Mouse (Mus musculus) heart, embryonic 12.5 days (tissue): ENCODE measurements around the gene Jdp2. TPM values are rescaled to one million over a fixed set of nuclear protein-coding genes. Genes with fewer than 3 reads are reported as not detected.
"Not testable (repeated sequence)": the region's sequence is repeated elsewhere in the genome, so short reads cannot be mapped to it uniquely, and the experiment has no call there.

Experiments
- ATAC-seq: fragments of 200-750 bp; cut with Nextera tagmentation; 2 replicates; pipeline ENCODE4 v1.8.0; 2017; ENCODE audit warnings: moderate TSS enrichment, moderate library complexity; ENCODE audit not compliant: insufficient number of reproducible peaks, low FRiP score
- H3K27ac ChIP-seq: fragments of 300-500 bp; sonication (generic); 2 replicates; pipeline ENCODE4 v1.5.1; 2016; ENCODE audit warnings: mild to moderate bottlenecking, moderate library complexity; ENCODE audit not compliant: poor library complexity, severe bottlenecking
- H3K27me3 ChIP-seq: fragments of 300-500 bp; sonication (generic); replicated peaks from 2 replicates; pipeline ENCODE4 v1.6.1; 2016; ENCODE audit warnings: mild to moderate bottlenecking, moderate library complexity
- H3K36me3 ChIP-seq: fragments of 300-500 bp; sonication (generic); 2 replicates; pipeline ENCODE4 v1.6.1; 2016; ENCODE audit warnings: mild to moderate bottlenecking, moderate library complexity
- H3K4me1 ChIP-seq: fragments of 300-500 bp; sonication (generic); replicated peaks from 2 replicates; pipeline ENCODE4 v1.6.1; 2016; ENCODE audit warnings: mild to moderate bottlenecking
- H3K4me2 ChIP-seq: fragments of 300-500 bp; sonication (generic); 2 replicates; pipeline ENCODE4 v1.6.1; 2016; ENCODE audit warnings: mild to moderate bottlenecking, moderate library complexity
- H3K4me3 ChIP-seq: fragments of 300-500 bp; sonication (generic); 2 replicates; pipeline ENCODE4 v1.5.1; 2016; ENCODE audit warnings: mild to moderate bottlenecking
- H3K9ac ChIP-seq: fragments of 300-500 bp; sonication (generic); 2 replicates; pipeline ENCODE4 v1.6.1; 2016; ENCODE audit warnings: mild to moderate bottlenecking, moderate library complexity
- H3K9me3 ChIP-seq: fragments of 300-500 bp; sonication (generic); replicated peaks from 2 replicates; pipeline ENCODE4 v1.6.1; 2016; ENCODE audit warnings: mild to moderate bottlenecking, moderate library complexity
- WGBS: fragments of 180-500 bp; shearing (Covaris S2); methylation state at CpG from one replicate; pipeline ENCODE4 v1.1.7; 2016; 5-methylcytosine and 5-hydroxymethylcytosine counted together
- polyA plus RNA-seq: library from polyadenylated mRNA; unstranded; fragments of >200 nt; fragmentation: Nextera tagmentation; extraction: Ambion mirVana; gene quantifications from 2 replicates; pipeline ENCODE4 v1.2.1, GENCODE M21; 2016

Jdp2 gene
- polyA plus RNA-seq, 1 experiment from 2014 or later, result 0.56 TPM

DNA sequence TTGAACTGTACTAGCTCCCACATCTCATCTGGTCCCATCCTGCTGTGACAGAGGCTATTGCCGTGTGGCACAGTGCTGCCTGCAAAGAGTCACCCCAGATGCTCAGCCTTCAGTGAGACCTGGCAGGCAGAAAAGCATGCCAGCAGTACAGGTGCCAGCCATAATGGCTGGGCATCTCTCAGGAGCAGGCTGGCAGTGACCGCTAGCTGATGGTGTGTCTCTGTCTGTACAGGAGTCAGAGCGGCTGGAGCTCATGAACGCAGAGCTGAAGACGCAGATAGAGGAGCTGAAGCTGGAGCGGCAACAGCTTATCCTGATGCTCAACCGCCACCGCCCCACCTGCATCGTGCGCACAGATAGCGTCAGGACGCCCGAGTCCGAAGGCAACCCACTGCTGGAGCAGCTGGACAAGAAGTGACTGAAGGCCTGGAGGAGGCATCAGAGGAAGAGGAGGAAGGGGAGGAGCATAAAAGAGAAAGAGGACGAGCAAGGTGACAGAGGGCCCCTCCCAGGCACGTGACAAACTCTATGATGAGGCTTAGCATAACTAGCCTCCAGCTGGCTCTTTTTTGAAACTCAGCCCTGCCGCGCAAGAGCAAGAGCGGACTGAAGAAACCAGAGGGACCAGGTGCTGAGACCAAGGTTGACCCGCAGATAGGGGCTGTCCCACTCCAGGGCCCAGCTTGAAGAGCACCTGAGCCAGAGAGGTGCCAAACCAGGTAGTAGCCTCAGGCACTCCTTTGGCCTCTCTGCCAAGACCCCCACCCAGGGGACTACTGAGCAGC is 39.9 kb downstream of the Jdp2 start:
- ATAC-seq, result no peak
- H3K36me3 ChIP-seq, result peaks cover 38% of the 10 kb centered on the region
- no peak overlapping the region for H3K4me2 ChIP-seq
- peaks cover 29% of the 10 kb centered on the region for H3K4me1 ChIP-seq
- no peak overlapping the region for H3K9ac ChIP-seq
- 77% methylated on average over 20 of the region's 20 CpGs for WGBS
- no peak overlapping the region for H3K27ac ChIP-seq
- no peaks in the 10 kb centered on the region for H3K9me3 ChIP-seq
- H3K27me3 ChIP-seq, result no peaks in the 10 kb centered on the region
- no peak overlapping the region for H3K4me3 ChIP-seq

DNA sequence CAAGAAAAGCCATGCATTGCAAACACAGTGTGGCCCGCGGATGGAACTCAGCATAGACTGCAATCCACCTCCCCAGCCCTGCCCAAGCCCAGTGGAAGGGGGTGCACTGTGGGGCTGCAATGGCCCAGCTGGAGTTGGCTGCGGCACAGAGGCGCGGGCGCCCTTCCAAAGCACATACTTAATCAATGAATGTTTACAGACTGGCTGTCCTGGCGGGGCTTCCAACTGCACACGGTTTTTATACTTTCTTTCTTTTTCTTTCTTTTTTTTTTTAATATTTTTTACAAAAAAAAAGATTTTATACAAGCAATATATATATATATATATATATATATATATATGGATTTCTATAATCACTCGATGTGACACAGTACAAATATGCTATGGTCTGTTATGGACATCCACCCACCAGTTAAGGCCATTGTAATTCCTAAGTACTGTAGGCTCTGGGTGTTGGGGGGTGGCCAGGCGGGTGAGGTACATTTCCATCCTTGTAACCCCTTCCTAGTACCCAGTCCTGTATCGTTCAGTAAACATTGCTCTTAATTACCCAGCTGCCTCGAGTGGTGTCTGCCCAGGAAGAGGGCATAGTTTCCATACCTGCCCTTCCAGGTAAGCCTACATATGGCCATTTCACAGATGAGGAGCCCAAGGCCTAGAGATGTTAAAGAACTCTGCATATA is 40.6 kb downstream of the Jdp2 start:
- Histone ChIP-seq H3K4me2 (no peak overlapping the region), H3K9ac (no peak overlapping the region), H3K27me3 (no peaks in the 10 kb centered on the region), H3K9me3 (no peaks in the 10 kb centered on the region), H3K4me3 (no peak overlapping the region), H3K27ac (no peak overlapping the region), H3K36me3 (peaks cover 34% of the 10 kb centered on the region), H3K4me1 (peaks cover 29% of the 10 kb centered on the region)
- 84% methylated on average over 12 of the region's 12 CpGs for WGBS
- ATAC-seq, result no peak

DNA sequence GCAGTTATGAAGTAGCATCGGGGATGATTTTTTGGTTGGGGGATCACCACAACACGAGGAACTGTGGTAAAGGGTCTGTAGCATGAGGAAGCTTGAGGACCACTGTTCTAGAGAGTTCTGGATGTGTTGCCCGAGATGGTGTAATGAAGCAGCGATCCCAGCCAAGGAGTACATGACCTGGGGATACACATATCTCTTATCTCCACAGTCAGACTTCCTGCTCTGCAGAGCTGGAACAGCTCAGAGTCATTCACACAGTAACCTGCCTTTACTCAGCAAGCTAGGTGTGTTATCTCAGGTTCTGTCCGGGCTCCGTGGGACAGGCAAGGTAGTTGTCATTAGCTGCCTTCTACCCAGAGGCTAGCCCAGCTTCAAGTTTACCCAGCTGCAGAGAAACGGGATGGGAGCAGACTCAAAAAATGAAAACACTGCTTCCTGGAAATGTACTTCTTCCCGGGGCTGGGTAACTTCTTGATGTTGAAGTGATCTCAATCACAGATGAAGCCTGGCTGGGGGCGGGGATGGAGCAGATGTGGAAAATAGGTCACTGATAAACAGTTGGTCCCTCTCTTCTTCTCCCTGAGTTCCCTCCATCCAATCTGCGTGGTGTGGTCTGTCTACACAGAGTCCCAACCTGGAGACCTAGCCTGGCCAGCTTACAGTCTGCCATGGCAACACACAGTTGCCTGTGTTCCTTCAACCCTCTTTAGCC is 42.2 kb downstream of the Jdp2 start:
- no peak overlapping the region for H3K9ac ChIP-seq
- peaks cover 31% of the 10 kb centered on the region for H3K4me1 ChIP-seq
- peak; percentile 63; the same call in 1 of the 2 replicates for ATAC-seq
- 40% methylated on average over 10 of the region's 10 CpGs for WGBS
- H3K4me2 ChIP-seq, result no peak overlapping the region
- peak overlapping the region; percentile 4; the same call in 1 of the 2 replicates for H3K27ac ChIP-seq
- no peaks in the 10 kb centered on the region for H3K27me3 ChIP-seq
- H3K36me3 ChIP-seq, result peaks cover 27% of the 10 kb centered on the region
- H3K9me3 ChIP-seq, result no peaks in the 10 kb centered on the region
- no peak overlapping the region for H3K4me3 ChIP-seq

DNA sequence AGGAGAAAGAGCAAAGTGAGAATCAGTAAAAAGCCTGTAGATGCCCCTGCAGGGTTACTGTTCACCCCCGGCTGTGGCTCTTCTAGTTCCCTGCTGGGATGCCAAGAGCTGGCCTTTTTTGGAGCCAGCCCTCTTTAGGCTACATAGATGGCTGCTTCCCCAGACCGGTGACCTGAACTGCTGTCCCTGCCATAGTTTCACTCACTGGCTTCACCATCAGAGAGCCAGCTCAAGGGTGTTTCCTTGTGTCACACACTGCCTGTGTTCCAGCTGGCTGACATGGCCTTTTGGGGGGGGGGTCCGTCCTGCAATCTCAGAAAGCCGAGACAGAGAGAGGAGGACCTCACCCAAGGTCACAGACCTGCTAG is 42.7 kb downstream of the Jdp2 start:
- Histone ChIP-seq H3K36me3 (peaks cover 27% of the 10 kb centered on the region), H3K9ac (no peak overlapping the region), H3K4me1 (peaks cover 31% of the 10 kb centered on the region), H3K4me2 (no peak overlapping the region), H3K4me3 (no peak overlapping the region), H3K27me3 (no peaks in the 10 kb centered on the region), H3K27ac (peak overlapping the region; percentile 4), H3K9me3 (no peaks in the 10 kb centered on the region)
- ATAC-seq, result peak; percentile 12; the same call in 1 of the 2 replicates
- 47% methylated on average over 4 of the region's 4 CpGs for WGBS

DNA sequence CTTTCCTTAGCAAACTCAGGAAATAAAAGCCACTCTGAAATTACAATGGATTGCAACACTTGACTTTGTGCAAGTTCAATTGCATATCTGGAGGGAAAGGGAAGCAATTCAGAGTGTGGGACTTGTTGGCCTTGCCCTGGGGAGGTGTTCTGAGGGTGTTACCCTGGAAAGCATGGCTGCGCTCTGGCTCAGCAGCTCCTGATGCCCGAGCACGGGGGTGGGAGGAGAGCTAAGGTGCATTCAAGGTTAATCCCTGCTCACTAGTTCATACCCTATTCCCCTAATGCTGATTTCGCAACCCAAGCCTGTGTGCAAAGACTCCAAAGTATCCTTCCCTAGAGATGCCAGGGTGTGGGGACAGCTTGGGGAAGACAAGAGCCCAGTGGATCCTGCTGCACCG is 44.9 kb downstream of the Jdp2 start:
- no peak overlapping the region for H3K4me2 ChIP-seq
- H3K4me1 ChIP-seq, result peaks cover 31% of the 10 kb centered on the region
- H3K27me3 ChIP-seq, result no peaks in the 10 kb centered on the region
- no peak overlapping the region for H3K27ac ChIP-seq
- no peak overlapping the region for H3K9ac ChIP-seq
- no peaks in the 10 kb centered on the region for H3K9me3 ChIP-seq
- 77% methylated on average over 5 of the region's 5 CpGs for WGBS
- no peak for ATAC-seq
- no peak overlapping the region for H3K4me3 ChIP-seq
- peaks cover 16% of the 10 kb centered on the region for H3K36me3 ChIP-seq

DNA sequence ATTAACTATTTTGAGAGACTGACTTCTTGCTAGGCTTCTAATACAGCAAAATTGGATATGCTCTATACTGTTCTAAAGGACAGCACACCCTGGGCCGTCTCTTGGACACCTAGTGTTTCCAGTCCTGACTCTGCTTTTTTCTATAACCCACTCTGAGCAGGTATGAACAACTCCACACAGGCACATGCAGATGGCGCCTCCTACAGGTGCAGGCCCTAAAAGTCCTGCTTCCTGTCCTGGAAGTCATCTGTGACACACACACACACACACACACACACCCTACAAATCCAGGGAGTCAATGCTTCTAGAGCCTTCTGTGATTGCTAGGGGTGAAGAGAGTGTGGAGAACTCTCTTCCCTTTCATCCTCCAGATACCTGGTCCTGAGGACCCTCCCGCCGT is 46.8 kb downstream of the Jdp2 start:
- Histone ChIP-seq H3K4me2 (no peak overlapping the region), H3K27me3 (no peaks in the 10 kb centered on the region), H3K36me3 (0 out of 2 replicates have a peak, but pooled peaks cover 3% of the 10 kb centered on the region), H3K9ac (no peak overlapping the region), H3K9me3 (no peaks in the 10 kb centered on the region), H3K27ac (no peak overlapping the region), H3K4me3 (no peak overlapping the region), H3K4me1 (peaks cover 24% of the 10 kb centered on the region)
- no peak for ATAC-seq
- 84% methylated on average over 4 of the region's 4 CpGs for WGBS

DNA sequence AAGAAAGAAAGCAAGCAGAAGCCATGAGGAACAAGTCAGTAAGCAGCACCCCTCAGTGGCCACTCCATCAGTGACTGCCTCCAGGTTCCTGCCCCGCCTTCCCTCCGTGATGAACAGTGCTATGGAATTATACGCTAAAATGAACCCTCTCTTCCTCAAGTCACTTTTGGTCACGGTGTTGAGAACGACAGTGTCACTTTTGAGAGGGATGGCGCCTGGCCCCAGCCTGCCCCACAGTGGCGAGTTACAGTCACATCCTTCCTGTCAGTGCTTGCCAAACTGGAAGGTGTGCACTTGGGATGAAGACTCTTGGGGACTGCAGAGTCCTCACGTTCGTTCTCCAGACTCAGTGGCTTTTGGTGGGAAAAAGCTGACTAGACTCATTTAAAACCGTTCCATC is 48.5 kb downstream of the Jdp2 start:
- H3K4me2 ChIP-seq, result no peak overlapping the region
- 32% methylated on average over 10 of the region's 10 CpGs for WGBS
- no peak for ATAC-seq

DNA sequence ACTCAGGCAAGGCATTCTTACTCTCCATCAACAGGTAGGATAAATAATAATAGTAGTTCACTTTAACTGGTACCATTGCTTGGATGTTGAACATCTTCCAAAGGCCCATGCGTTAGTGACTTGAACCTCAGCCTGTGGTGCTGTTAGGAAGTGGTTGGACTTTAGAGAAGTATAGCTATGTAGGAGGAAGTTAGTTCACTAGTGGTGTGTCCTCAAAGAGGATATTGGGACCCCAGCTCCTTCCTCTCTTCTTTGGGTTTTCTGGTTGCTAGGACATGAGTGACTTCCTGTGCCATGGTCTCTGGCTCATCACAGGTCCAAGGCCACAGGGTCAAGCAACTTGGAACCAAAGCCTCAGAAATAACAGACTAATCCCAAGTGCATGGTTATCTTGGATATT is 49.1 kb downstream of the Jdp2 start:
- no peak overlapping the region for H3K9ac ChIP-seq
- no peak overlapping the region for H3K4me2 ChIP-seq
- 0 out of 2 replicates have a peak, but pooled peaks cover 3% of the 10 kb centered on the region for H3K4me1 ChIP-seq
- no peaks in the 10 kb centered on the region for H3K9me3 ChIP-seq
- 0 out of 2 replicates have a peak, but pooled peaks cover 3% of the 10 kb centered on the region for H3K36me3 ChIP-seq
- ATAC-seq, result no peak
- WGBS, result 81% methylated on average over 1 of the region's 1 CpGs
- H3K27me3 ChIP-seq, result no peaks in the 10 kb centered on the region
- no peak overlapping the region for H3K4me3 ChIP-seq
- H3K27ac ChIP-seq, result no peak overlapping the region

More for the DNA sequence above, 48.5 kb downstream of the Jdp2 start:
- Histone ChIP-seq H3K4me1 (peaks cover 7% of the 10 kb centered on the region), H3K27me3 (no peaks in the 10 kb centered on the region), H3K36me3 (0 out of 2 replicates have a peak, but pooled peaks cover 3% of the 10 kb centered on the region), H3K4me3 (no peak overlapping the region), H3K9me3 (no peaks in the 10 kb centered on the region), H3K9ac (no peak overlapping the region), H3K27ac (no peak overlapping the region)

DNA sequence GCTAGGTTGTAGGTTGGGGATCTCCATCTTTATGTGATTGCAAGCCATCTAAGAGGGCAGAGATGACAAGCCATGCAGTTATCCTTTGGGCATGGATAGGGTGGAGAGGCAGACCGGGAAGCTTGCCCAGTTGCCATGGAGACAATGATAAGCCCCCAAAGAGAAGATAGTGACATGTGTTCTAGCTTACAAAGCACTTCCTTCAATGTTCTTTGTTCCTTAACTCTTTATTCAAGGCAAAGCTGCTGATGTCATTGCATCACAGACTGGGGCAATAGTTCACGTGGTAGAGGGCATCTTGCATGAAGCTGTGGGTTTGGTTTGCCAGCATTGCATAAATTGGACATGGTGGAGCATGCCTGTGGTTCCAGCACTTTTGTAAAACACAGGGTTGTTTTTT is 60.5 kb downstream of the Jdp2 start:
- Histone ChIP-seq H3K4me2 (no peak overlapping the region), H3K4me3 (no peak overlapping the region), H3K27me3 (no peaks in the 10 kb centered on the region), H3K9me3 (no peaks in the 10 kb centered on the region), H3K4me1 (peaks cover 9% of the 10 kb centered on the region), H3K27ac (no peak overlapping the region), H3K9ac (no peak overlapping the region), H3K36me3 (no peaks in the 10 kb centered on the region)
- ATAC-seq, result peak; percentile 82
- WGBS, result 14% methylated on average over 2 of the region's 2 CpGs

DNA sequence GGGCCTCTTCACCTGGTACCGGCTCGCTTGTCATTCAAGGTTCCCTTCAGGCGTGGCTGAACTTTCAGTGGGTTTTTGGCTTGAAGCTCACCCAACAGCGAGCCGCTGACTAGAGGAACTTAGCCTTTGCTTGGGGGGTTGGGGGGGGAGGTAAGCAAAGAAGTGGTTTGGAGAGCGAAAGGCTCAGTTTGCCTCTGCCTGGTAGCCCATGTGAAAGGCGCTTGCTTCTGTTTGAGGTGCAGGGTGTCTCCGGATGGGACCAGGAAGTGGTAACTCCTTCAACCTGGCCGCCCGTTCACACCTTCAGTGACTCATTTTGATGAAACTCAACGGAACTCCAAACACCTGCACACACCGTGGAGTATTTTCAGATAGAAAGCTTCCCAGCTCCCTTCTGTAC is 62.0 kb downstream of the Jdp2 start:
- Histone ChIP-seq H3K27ac (no peak overlapping the region), H3K4me2 (no peak overlapping the region), H3K9ac (no peak overlapping the region), H3K9me3 (no peaks in the 10 kb centered on the region), H3K4me1 (peaks cover 9% of the 10 kb centered on the region), H3K27me3 (0 out of 2 replicates have a peak, but pooled peaks cover 3% of the 10 kb centered on the region), H3K4me3 (no peak overlapping the region), H3K36me3 (no peaks in the 10 kb centered on the region)
- no peak for ATAC-seq
- WGBS, result 84% methylated on average over 12 of the region's 12 CpGs

DNA sequence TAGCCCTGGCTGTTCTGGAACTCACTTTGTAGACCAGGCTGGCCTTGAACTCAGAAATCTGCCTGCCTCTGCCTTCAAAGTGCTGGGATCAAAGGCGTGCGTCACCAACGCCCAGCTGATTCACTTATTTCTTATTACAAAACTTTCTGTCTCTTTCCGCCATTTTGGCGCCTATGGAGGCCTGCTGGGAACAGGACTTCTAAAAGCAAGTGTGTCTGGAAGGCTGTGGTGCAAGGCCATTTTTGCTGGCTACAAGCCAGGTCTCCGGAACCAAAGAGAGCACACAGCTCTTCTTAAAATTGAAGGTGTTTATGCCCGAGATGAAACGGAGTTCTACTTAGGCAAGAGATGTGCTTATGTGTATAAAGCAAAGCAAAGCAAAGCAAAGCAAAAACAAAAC is 63.4 kb downstream of the Jdp2 start:
- WGBS, result 83% methylated on average over 8 of the region's 8 CpGs
- not testable (repeated sequence) for ATAC-seq, H3K9me3 ChIP-seq, H3K4me2 ChIP-seq, H3K36me3 ChIP-seq, H3K4me3 ChIP-seq, H3K27me3 ChIP-seq, H3K4me1 ChIP-seq, H3K27ac ChIP-seq, H3K9ac ChIP-seq
